Mouse (Mus musculus) neural tube, embryonic 10.5 days (tissue): ENCODE data around the gene Meig1.
A peak's percentile ranks its signal among the peaks of the same experiment; 100 is the strongest.
"Not testable (repeated sequence)": the region's sequence is repeated elsewhere in the genome, so short reads cannot be mapped to it uniquely, and the experiment has no call there.

ENCODE experiments used
- DNase-seq: peaks from one replicate; pipeline ENCODE4 v3.0.0-alpha.2; 2017; ENCODE audit warnings: low spot score; ENCODE audit errors: extremely low spot score

Meig1 gene

GRCm38 (mm10) chr2:3422548-3422947 is at the start of gene Meig1:
Gene Meig1 (minus strand): TSS chr2:3422648.
- no peak for DNase-seq

GRCm38 (mm10) chr2:3456590-3456989 is 34.1 kb upstream of the Meig1 start:
- no peak for DNase-seq

- no peak for DNase-seq
Observed at GRCm38 (mm10) chr2:3453096-3453495, 30.6 kb upstream of the Meig1 start.

- no peak for DNase-seq
Observed at GRCm38 (mm10) chr2:3449431-3449830, 27.0 kb upstream of the Meig1 start.

- no peak for DNase-seq
Observed at GRCm38 (mm10) chr2:3445984-3446383, 23.5 kb upstream of the Meig1 start.

GRCm38 (mm10) chr2:3444206-3444605 is 21.8 kb upstream of the Meig1 start:
- no peak for DNase-seq

GRCm38 (mm10) chr2:3437956-3438355 is 15.5 kb upstream of the Meig1 start:
- DNase-seq = no peak

GRCm38 (mm10) chr2:3435369-3436061 is 13.1 kb upstream of the Meig1 start:
- DNase-seq = no peak

- DNase-seq = no peak
Observed at GRCm38 (mm10) chr2:3430956-3431355, 8.5 kb upstream of the Meig1 start.

- no peak for DNase-seq
Observed at GRCm38 (mm10) chr2:3424579-3424910, 2.1 kb upstream of the Meig1 start.

- DNase-seq = peak; percentile 85
Observed at GRCm38 (mm10) chr2:3423841-3424578, 1.6 kb upstream of the Meig1 start, which contains the start of gene Dclre1c. Gene Dclre1c (plus strand): TSS chr2:3424131.

- DNase-seq = no peak
Observed at GRCm38 (mm10) chr2:3420157-3420556, 2.3 kb downstream of the Meig1 start.

GRCm38 (mm10) chr2:3418883-3419431 is 3.5 kb downstream of the Meig1 start:
- peak; percentile 94 for DNase-seq

GRCm38 (mm10) chr2:3415676-3416075 is 6.8 kb downstream of the Meig1 start:
- DNase-seq = no peak

GRCm38 (mm10) chr2:3414241-3414640 is 8.2 kb downstream of the Meig1 start:
- DNase-seq = peak; percentile 58

GRCm38 (mm10) chr2:3407756-3408155 is 14.7 kb downstream of the Meig1 start:
- DNase-seq = no peak

GRCm38 (mm10) chr2:3405981-3406380 is 16.5 kb downstream of the Meig1 start:
- no peak for DNase-seq

GRCm38 (mm10) chr2:3397110-3397509 is 25.3 kb downstream of the Meig1 start, which contains the start of gene Olah:
Gene Olah (minus strand): TSS chr2:3397210.
- DNase-seq = not testable (repeated sequence)

- DNase-seq = no peak
Observed at GRCm38 (mm10) chr2:3391945-3392344, 30.5 kb downstream of the Meig1 start.

GRCm38 (mm10) chr2:3387105-3387860 is 35.2 kb downstream of the Meig1 start:
- no peak for DNase-seq

GRCm38 (mm10) chr2:3365127-3365526 is 57.3 kb downstream of the Meig1 start:
- no peak for DNase-seq

GRCm38 (mm10) chr2:3361067-3361466 is 61.4 kb downstream of the Meig1 start:
- no peak for DNase-seq
